Mouse (Mus musculus): ENCODE data around the gene Scgb2b19. TPM values are rescaled to one million over a fixed set of nuclear protein-coding genes. Genes with fewer than 3 reads are reported as not detected.
"Not testable (repeated sequence)": the region's sequence is repeated elsewhere in the genome, so short reads cannot be mapped to it uniquely, and the experiment has no call there.

Gene Scgb2b19
- not detected in 2 replicates for total RNA-seq (2017)

- not testable (repeated sequence) for ATAC-seq (replicated peaks in 1 of 2; ENCODE audit: insufficient read depth in 1 of 2, low FRiP score in 2 of 2, low TSS enrichment in 1 of 2, low read depth in 1 of 2, poor library complexity in 2 of 2, severe bottlenecking in 2 of 2)
Measured at GRCm38 (mm10) chr7:33280238-33280637, at the start of gene Scgb2b19. Gene Scgb2b19, minus strand, starts transcription at chr7:33280338.

DNA sequence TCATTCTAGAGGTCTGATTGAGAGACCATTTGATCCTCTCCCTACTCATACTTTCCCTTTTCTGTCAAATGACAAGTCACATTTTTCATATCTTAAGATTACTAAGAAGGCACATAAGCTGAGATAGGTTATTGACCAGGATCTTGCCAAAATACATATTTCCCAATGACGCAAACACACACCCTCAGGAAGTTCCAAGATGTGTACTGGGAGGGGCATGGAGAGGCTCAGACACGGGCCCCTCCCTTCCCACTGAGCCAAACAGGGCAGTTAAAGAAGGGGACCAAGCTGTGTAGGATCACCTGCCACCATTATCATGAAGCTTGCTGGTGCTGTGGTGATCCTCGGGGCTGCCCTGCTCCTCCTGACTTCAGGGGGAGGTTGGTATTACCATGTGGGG is 6.9 kb upstream of the Scgb2b19 start, which contains the start of gene Scgb1b19:
Scgb1b19 (plus strand) TSS at position 301 of the 400 bp plus-strand sequence.
- not testable (repeated sequence) for ATAC-seq (replicated peaks in 1 of 2; ENCODE audit: insufficient read depth in 1 of 2, low FRiP score in 2 of 2, low TSS enrichment in 1 of 2, low read depth in 1 of 2, poor library complexity in 2 of 2, severe bottlenecking in 2 of 2)

Other genes starting within 250 kb of the Scgb2b19 start
- not detected in 2 replicates for gene Scgb2b17, start 223.8 kb downstream of the Scgb2b19 start, total RNA-seq (2017)
- gene Scgb1b17, start 216.9 kb downstream of the Scgb2b19 start, total RNA-seq (2017), result not detected in 2 replicates
- not detected in 2 replicates for gene Scgb2b18, start 106.5 kb downstream of the Scgb2b19 start, total RNA-seq (2017)
- gene Scgb1b18, start 94.8 kb downstream of the Scgb2b19 start, total RNA-seq (2017), result not detected in 2 replicates
- not detected in 2 replicates for gene Scgb1b19, start 7.0 kb upstream of the Scgb2b19 start, total RNA-seq (2017)
- gene Scgb2b20, start 86.0 kb upstream of the Scgb2b19 start, total RNA-seq (2017), result not detected in 2 replicates
- not detected in 2 replicates for gene Scgb1b20, start 92.9 kb upstream of the Scgb2b19 start, total RNA-seq (2017)
- not detected in 2 replicates for gene Scgb2b21, start 240.1 kb upstream of the Scgb2b19 start, total RNA-seq (2017)